Mouse (Mus musculus) cerebellum, adult 2 months (tissue): Measurements from ENCODE around the gene Usp47.

ENCODE experiments used
- CTCF ChIP-seq: fragments of 200-500 bp; IDR thresholded peaks from 2 replicates; pipeline ENCODE4 v1.5.1; 2011; ENCODE audit warnings: low read depth, mild to moderate bottlenecking, control low read depth, low read length, moderate library complexity, borderline replicate concordance; ENCODE audit not compliant: insufficient read depth
- POLR2A ChIP-seq: fragments of 200-500 bp; IDR thresholded peaks from 2 replicates; pipeline ENCODE4 v1.6.1; 2011; ENCODE audit warnings: low read length, control low read depth, borderline replicate concordance; ENCODE audit not compliant: insufficient read depth

DNA sequence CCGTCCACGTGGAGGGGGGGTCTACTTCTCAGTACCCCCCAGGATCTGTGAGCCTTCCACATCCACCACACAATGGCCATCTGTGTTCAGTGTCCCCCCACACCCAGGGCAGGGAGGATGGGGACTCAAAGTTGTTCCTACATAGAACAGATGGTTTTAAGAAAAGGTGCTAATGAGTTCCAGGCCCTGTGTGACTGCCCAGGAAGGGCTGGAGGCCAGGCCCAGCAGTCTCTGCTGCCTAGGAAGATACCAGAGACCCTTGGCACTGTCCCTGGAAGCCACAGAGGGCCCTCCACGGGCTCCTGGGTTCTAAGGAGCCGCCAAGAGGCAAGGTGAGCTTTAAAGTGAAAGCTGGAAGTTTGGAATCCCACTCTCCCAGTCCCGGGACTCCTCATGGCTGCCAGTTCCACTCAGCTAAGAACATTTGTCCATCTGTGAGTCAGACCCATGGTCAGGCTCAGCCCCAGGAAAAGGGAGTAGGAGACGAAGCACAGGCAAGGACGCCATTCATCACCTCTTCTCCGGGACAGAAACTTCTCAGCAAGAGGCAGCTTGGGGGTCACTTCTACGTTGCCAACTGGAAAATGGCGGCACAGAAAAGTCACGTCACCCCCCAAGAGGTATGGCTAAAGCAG, 98.7 kb downstream of the Usp47 start:
- no peak for TF ChIP-seq CTCF
- no peak for TF ChIP-seq POLR2A
